Mouse (Mus musculus): Measurements from ENCODE around the gene Klhdc7b.

Gene Klhdc7b

DNA sequence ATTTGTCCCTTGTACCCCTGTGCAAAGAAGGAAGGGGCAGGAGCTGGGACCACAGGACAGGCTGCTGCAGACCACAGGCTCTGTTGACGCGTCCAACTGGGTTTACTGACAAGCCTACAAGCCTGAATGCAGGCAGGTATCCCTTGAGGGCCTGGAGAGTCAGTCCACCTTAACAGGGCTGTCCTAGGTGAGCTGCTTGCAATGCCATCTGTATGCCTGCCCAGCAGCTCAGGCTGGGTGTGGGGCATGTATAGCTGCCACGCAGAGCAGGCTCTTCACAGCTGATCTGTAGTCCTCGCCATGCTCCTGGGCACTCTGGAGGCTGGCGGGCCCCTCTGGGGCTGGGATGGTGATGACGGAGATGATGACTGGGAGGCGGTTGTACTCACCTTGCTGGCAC is at the start of gene Klhdc7b:
Klhdc7b (plus strand) TSS at position 301 of the 400 bp plus-strand sequence.
- DNase-seq = no peak

DNA sequence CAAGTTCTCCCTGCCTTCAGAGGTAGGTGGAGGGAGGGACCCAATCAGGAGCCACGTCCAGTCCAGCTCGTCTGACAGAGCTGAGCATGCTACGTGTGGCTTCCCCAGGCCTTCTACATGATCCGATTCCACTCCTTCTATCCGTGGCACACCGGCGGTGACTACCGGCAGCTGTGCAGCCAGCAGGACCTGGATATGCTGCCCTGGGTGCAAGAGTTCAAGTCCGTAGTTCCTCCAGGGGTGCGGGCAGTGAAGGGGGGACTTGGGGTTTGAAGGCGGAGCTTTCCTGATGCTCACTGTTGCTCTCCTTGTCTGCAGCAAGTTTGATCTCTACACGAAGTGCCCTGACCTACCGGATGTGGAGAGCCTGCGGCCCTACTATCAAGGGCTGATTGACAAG is 48.3 kb upstream of the Klhdc7b start:
- no peak for DNase-seq

DNA sequence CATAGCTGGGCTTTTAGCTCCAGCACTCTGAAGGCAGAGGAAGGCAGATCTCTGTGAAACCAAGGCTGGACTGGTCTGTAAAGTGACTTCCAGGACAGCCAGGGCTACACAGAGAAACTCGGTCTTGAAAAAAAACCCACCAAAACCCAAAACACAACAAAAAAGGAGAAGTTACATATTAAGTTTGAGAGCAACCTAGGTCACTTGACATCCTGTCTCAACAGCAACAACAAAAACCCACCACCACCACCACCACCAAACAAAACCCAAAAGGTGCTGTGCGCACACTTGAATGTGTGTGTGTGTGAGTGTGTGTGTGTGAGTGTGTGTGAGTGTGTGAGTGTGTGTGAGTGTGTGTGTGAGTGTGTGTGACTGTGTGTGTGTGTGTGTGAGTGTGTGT is 45.0 kb upstream of the Klhdc7b start:
- DNase-seq = peak; percentile 66 to 75

DNA sequence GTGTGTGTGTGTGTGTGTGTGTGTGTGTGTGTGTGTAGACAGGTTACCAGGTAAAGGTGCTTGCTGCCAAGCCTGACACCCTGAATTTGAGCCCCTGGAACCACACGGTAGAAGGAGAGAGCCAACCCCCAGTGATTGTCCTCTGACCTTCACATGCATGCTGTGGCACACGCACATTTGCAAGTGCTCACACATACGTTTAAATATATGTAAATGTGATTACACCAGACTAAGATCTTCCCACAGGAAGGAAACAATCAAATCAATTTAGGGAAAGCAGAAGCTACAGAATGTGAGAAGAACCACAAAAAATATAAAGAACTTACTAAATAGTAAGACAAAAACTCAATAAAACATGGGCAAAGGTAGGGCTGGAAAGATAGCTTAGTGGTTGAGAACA is 44.6 kb upstream of the Klhdc7b start:
- no peak for DNase-seq

DNA sequence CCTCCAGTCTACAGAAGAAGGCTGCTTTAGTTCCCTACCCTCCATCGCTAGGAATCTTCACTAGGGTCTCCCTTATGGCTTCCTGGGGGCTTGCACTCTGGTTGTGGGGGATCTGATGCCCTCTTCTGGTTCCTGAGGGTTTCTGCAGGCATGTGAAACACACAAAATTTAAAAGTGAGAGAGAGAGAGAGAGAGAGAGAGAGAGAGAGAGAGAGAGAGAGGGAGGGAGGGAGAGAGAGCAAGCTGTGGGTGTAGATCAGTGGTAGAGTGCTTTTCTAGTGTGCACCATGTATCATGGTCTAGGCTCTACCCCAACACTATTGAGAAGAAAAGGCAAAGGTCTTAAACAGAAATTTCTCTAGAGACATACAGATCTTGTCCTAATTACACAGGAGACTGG is 43.0 kb upstream of the Klhdc7b start:
- no peak for DNase-seq

DNA sequence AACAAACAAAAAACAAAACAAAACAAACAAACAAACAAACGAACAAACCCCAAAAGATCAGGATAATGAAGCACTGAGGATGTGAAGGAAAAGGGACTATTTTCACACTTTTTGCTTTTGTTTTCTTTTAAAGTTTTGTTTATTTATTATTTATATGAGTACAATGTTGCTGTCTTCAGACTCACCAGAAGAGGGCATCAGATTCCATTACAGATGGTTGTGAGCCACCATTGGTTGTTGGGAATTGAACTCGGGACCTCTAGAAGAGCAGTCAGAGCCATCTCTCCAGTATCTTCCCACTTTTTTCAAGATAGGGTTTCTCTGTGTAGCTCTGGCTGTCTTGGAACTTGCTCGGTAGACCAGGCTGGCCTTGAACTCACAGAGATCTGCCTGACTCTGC is 41.4 kb upstream of the Klhdc7b start:
- DNase-seq = no peak

DNA sequence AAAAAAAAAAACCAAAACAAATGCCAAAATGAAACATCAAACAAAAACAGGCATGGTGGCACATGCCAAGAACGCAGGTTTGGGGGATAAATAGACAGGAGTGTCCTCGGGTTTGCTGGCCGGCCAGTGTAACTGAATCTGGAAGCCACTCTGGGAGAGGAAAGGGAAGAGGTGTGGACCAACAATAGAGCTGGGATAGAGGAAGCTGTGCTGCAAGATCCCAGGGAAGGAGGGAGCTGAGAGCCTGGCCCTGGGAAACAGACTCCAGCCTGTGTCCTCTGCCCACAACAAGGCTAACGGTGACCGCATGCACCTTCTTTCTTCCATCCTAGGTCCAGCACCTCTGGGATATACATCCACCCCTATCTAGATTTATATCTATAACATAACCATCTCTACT is 34.3 kb upstream of the Klhdc7b start:
- no peak for DNase-seq

DNA sequence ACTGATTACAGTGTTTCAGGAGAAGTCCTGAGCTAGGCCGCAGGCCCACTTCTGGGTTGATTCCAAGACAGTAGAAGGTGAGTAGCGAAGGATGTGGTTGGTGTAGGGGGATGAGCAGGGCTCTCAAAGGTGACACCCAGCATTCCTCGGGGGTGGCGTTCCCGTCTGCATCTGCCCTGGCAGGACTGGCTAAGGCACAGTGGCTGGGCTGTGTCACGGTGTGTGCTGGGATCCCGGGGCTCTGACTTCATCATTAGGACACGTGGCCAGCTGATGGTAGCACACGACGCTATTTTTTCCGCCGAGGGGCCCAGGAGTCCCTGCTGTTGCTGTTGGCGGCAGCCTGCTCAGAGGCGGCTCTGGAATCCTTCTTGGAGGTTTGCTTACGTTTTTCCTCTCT is 33.4 kb upstream of the Klhdc7b start:
- no peak for DNase-seq

DNA sequence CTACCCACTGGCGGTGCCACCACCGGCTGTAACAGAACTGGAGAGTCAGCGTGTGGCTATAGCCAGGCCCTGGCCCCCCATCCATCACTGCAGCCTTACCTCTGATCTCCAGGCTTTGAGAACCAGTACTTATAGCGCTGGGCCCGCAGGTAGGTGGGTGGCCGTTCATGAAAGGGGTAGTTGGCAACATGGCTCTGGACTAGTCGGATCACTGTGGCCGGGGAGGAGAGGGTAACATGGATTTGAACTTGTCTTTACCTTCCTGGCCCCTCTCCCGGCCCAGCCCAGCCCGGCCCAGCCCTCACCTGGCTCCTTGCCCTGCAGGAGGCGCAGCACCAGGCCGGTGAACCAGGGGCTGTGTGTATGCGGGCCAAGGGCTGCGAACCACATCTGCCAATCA is 32.7 kb upstream of the Klhdc7b start:
- no peak for DNase-seq

DNA sequence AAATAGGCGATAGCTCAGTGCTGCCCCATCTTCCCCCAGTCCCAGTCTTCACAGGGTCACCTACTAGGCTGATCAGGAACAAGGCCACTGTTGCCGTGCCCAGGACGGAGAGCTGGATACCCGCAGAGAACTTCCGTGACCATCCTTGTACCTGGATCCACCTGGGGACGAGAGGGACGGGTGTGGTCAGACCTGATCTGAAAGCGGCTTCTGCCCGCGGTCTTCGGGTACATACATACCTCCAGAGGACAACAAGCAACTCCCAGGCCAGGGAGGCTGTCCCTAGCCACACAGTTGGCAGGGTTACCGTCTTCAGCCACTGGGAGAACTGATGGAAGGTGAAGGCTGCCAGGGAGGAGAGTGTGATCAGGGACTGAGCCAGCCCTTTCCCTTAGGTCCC is 31.9 kb upstream of the Klhdc7b start:
- DNase-seq = no peak

DNA sequence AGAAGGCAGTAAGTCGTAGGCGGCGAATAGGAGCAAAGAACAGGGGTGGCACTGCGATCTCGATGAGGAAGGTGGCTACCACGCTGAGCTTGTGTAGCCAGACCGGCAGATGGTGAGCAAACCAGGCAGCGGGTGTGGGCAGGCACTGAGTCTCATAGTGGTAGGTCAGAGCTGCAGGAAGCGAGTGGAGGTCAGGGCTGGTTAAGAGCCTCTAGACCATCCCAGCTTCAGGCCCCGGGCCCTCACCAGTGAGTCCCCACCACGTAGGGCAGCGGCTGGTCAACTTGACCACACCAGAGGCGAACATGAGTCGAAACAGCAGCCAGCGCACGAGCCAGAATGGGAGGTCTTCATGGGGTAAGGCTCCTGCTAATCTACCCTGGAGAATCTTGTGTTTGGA is 30.9 kb upstream of the Klhdc7b start:
- DNase-seq = no peak

DNA sequence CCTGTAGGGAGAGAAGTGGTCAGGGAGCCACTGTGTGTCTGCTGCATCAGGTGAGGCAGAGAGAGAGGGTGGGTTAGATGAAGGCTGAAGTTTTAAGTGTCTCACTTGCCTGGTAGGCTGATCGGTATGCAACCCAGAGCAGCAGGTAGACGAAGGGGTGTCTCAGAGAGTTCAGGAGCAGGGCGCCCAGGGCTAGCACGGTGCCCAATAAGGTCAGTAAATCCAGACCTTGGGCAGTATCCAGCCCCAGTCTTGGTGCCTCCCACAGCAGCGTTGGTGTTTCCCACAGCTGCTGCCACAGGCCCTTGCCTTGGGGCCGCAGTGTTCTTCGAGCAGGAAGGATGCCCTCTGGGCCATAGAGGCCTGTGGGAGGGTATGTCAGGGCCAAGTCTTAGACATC is 30.3 kb upstream of the Klhdc7b start:
- DNase-seq = no peak

DNA sequence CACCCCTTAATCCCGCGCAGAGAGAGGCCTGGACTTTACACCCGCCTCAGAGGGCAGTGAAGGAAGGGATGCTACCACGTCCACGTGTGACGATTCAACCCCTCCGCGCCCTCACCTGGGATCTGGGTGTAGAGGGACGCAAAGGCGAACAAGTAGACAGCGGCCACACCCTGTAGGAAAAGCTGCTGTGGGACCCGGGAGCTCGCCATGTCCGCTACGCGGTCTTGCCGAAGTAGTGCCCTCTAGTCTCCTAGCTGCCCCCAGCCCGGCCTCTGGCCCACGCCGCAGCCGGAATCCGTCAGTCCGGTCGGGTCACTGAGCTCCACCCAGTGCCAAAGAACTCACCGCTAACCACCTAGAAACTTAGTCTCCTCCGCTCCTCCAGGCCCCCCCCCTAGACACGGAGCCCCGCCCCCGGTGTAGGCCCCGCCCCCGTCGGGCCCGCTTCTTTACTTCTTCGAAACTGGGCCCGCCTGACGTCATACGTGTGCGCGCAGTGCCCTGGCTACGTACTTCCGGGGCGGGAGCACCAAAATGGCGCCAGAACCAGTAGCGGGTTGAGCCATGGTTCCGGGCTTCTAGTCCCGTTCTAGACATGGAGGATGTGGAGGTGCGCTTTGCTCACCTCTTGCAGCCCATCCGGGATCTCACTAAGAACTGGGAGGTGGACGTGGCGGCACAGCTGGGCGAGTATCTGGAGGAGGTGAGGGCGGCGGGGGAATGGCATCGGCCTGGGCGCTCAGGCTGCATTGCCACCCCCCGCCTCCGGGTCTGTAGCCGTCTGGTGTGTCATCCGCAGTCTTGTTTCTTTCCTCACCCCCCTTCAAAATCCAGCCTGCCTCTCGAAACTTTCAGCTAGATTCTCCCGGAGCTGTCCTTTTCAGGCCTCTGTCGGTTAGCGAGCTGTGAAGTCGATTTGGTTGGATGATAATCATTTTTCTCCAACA is 29.2 kb upstream of the Klhdc7b start, which contains the start of the genes Lmf2 and Ncaph2:
Lmf2 (minus strand) TSS at position 419 of the 947 bp plus-strand sequence.
Ncaph2 (plus strand) TSS at position 479 of the 947 bp plus-strand sequence.
- peak; percentile 98 for DNase-seq

DNA sequence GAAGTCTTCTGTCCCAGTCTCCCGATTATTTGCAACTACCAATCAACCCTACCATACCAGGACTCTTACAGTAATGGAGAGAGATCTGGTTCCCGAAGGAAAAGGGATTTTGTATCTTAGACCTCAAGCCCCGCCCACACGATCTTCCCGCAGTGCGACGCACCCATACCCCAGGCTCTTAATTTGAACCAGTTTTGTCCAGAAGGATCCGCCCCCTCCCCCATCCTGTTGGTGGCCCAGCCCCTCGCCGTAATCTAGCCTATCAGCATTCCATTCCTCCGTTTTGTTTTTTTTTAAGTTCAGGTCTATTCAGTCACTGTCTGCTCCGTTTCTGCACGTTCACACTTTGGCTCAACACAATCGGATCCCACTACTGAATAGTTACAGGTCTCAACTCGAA is 28.3 kb upstream of the Klhdc7b start:
- DNase-seq = peak; percentile 49 to 58

DNA sequence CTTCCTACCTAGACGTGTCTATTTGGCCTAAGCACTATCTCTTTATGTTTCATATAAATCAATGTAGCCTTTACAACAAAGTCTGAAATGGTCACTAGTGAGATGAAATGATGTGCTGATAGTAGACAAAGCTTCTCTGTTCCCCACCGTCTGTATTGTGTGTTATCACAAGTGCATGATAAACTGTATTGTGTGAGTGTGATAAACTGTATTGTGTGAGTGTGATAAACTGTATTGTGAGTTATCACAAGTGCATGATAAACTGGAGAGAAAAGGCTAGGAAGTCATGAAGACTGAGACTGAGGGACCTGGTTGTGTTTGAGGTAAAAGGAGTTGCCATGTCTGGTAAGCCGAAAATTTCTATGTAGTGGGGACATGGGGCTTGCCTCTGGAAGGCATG is 25.9 kb upstream of the Klhdc7b start:
- no peak for DNase-seq

DNA sequence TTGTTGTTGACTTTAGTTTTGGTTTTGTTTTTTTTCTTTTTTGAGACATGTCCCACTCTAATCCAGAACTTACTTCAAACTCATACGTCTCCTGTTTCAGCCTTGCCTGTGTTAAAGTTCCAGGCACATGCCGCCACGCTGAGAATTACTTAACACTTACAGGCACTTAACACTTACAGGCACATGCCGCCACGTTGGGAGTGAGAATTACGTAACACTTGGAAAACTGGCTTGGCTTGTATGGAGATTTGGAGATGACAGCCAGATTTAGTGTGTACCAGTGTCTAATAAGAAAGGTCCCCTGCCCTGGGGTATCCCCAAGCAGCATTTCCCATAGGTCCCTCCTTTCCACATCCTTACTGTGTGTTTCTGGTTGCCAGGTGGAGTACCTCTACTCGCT is 21.7 kb upstream of the Klhdc7b start:
- DNase-seq = no peak

DNA sequence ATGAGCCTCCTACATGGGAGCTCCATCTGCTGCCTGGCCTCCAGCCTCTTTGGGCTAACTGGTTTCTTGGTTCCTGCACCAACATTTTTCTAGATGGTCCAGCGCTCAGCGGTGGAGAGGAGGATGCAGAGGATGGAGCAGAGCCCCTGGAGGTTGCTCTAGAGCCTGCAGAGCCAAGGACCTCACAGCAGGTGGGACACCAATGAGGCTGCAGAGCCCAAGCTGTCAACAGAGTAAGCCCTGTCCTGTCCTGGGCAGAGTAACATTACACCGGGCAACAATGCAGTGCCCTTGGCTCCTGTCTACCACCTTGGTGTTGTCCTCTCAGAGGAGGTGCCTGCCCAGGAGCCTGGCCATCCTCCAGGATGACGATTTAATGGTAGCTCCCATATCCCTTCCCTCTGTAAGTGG is 19.6 kb upstream of the Klhdc7b start:
- no peak for DNase-seq

DNA sequence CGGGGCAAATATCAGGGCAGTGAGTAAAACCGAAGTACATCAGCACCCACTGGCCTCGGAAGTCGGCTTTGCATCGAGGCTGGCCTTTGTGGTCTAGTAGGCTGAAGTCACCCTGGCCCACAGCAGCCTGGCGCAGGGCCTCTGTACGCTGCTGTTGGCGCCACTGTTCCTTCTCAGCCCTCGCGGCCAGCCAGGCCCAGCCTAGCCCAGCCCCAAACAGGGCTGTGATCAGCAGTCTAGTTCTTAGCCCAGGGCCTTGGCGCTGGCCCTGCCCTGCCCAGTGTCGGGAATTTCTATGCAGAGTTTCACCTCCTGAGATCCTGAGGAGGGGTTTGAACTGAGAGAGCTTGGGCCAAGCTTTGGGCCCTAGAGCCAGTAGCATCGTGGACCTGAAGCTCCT is 12.6 kb upstream of the Klhdc7b start:
- DNase-seq = no peak

DNA sequence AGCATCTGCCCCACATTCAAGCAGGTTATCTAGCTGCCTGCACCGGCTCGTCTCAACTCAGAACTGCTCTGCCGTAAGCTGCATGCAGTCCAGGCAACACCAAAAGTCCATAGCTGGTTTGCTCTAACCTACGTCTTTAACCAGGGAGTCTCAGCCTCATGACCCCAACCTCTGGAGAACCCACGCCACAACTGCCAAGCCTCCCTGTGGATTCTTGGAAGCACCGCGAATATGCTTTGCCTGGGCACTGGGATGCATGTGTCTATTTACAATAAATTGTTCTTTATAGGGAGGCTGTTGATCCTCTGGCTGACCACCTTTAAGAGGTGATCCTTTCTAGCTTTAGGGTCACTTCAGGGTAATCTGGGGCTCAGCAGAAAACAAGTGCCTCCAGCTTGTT is 12.2 kb upstream of the Klhdc7b start:
- DNase-seq = no peak

DNA sequence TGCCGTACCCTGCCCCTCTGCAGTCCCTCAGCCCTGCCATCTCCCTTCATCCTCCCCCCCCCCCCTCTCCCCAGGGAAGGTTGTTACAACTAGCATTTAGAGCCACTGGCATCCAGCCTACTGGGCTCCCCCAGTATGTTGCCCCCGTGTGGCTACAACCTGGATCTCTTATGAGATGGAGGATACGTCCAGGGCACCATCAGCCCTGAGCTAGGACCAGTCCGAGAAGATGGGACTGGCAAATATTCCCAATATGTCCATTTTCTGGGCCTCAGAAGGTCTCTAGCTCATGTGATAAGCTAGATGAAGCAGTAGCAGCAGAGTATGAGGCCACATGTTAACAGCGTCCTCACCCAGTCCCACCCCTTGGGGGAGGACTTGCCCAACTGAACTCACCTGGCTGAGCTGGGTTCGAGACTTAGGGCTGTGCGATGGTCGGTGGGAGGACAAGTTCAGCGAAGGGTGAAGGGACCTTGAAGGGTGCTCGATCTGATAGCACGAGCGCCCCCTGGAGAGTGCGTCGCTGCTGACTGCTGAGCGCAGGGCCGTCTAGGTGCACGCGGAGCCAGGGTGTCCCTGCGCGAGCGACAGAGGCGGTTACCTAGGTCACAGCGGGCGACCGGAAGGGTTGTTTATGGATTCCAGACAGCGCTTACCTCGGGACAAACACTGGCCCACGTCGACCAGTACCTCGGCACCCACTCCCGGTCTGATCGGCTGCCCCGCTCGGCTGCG is 11.5 kb upstream of the Klhdc7b start:
- DNase-seq = peak; percentile 93

DNA sequence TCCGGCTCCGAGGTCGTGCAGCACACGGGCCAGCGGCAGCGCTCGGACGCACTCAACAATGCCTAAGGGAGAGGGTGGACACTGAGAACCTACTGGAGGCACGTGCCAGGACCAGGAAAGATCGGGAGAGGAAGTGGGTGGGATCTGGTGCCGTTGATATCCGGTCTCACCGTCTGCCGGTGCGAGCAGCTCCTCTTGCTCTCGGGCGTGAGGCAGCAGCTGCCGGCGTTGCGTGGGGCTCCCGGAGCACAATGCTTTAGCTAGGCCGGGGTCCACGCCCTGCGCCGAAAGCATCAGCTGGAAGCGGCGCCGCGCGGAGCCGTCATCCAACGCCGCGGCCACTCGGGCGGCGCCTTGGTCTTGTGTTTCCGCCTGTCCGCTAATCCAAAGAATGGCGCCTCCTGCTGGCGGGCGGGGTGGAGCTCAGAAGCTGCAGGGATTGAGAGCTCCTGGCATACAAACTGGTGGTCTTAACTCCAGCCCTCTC is 10.9 kb upstream of the Klhdc7b start, which contains the start of gene Sco2:
Sco2 (minus strand) TSS at position 85 of the 487 bp plus-strand sequence.
- peak; percentile 97 to 98 for DNase-seq

DNA sequence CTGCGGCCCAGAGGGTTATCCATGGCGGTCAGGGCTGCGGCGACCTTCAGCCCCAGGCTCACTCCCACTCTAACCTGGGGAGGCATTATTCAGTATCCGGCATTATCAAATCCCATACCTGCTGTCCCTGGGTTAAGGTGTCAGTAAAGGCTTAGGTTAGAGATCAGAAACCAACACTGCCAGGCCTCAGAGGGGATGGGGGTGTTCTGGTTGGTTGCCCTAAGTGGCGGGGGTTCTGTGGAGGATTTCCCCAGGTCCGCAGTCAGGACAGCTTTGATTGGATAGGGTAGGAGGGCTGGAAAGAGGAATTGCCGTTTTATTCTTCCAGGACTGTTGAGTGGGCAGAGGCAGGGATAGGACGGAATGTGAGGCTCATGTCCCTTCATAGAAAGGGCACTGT is 10.4 kb upstream of the Klhdc7b start:
- DNase-seq = no peak

DNA sequence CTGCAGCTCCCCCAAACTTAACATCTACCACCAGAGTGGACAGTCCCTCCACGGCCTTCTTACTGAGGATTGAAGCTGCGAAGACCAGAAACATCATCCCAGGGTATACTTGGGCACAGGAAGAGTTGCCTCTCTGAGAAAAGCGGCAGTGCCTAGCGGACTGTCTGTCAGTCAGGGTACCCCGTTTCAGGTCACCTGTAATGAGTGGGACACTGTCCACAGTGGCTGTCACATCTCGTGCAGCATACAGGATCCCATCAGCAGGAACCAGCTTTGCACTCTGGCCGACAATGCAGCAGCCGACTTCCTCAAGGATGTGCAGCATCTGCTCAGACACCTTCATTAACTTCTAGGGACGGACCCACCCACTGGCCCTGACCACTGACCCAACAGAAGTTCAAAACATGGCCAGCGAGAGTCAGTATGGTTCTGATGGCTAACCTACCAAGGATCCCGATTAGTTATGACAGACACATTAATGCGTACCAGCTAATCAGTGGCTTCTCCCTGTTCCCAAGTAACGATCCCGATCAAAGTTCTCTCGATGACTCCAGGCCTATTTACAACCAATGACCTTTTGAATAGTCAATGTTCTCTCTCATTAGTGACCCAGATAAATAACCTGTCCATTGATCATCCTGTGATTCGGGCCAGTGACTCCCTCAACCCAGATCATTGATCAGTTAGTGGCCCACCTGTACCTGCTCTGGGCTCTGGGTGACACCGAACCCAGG is 9.7 kb upstream of the Klhdc7b start:
- no peak for DNase-seq

Measured in B cell, adult 2 months (primary cell).